Mouse (Mus musculus): ENCODE results near the gene Mtfmt. TPM values are rescaled to one million over a fixed set of nuclear protein-coding genes. Genes with fewer than 3 reads are reported as not detected.

Gene Mtfmt
- polyA plus RNA-seq, 1 experiment: 0.14 TPM

DNA sequence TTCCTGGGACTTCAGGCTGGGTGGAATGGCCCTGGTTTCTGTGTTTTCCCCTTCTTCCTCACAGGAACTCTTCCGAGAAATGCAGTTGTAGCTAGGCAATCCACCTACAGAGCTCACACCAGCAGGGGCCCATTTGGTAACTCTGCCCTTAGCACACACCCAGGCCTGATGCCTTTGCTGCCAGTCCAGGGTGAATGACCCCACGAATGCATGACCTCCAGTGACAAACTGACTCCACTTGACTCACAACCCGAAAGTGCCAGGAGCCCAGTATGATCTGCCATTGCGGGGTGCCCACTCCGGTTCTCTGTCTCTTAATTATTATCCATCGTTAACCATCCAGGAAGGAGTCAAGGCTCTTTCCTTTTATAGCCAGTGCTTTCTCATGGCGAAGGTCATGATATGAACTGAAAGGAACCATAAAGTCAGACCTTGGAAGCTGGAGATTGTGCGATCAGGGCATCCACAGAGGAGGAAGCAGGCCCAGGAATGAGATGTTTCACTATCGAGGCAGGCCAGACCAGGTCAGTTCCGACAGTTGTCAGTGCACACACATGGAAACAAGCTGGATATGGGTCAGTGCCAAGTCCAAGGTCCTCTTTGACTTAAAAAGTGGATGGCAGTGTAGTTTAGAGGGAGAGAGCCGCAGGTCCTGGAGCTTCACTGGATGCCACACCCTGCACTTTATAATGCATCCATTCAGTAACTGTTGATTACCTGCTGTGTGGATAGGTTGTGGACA is 12.7 kb upstream of the Mtfmt start, which contains the start of gene Slc51b:
TSS of gene Slc51b (minus strand) at position 196 of the 742 bp plus-strand sequence.
- no peaks in the 10 kb centered on the region for H3K9me3 ChIP-seq (ENCODE audit: control insufficient read depth, low read length)
- no peaks in the 10 kb centered on the region for H3K27me3 ChIP-seq (ENCODE audit: control insufficient read depth)
- no peaks in the 10 kb centered on the region for H3K4me1 ChIP-seq (ENCODE audit: control insufficient read depth)
- H3K36me3 ChIP-seq (ENCODE audit: control insufficient read depth): no peaks in the 10 kb centered on the region
- H3K4me3 ChIP-seq (replicated peaks): no peak within 1 kb of the TSS
- TF ChIP-seq TAL1 (IDR thresholded peaks at IDR 0.05; ENCODE audit: low read length) (no peak), GATA1 (IDR thresholded peaks at IDR 0.05; ENCODE audit: low read length) (no peak)

GRCm38 (mm10) chr9:65424393-65424792 is 11.2 kb upstream of the Mtfmt start:
- no peaks in the 10 kb centered on the region for H3K27me3 ChIP-seq (ENCODE audit: control insufficient read depth)
- H3K4me3 ChIP-seq (replicated peaks): no peak overlapping the region
- H3K4me1 ChIP-seq (ENCODE audit: control insufficient read depth): no peaks in the 10 kb centered on the region
- no peaks in the 10 kb centered on the region for H3K9me3 ChIP-seq (ENCODE audit: control insufficient read depth, low read length)
- H3K36me3 ChIP-seq (ENCODE audit: control insufficient read depth): no peaks in the 10 kb centered on the region
- no peak for TF ChIP-seq GATA1 (IDR thresholded peaks at IDR 0.05; ENCODE audit: low read length)
- TF ChIP-seq TAL1 (IDR thresholded peaks at IDR 0.05; ENCODE audit: low read length): no peak

GRCm38 (mm10) chr9:65427511-65427910 is 8.1 kb upstream of the Mtfmt start:
- Histone ChIP-seq H3K36me3 (ENCODE audit: control insufficient read depth) (no peaks in the 10 kb centered on the region), H3K27me3 (ENCODE audit: control insufficient read depth) (no peaks in the 10 kb centered on the region), H3K4me3 (replicated peaks) (no peak overlapping the region), H3K9me3 (ENCODE audit: control insufficient read depth, low read length) (no peaks in the 10 kb centered on the region), H3K4me1 (ENCODE audit: control insufficient read depth) (no peaks in the 10 kb centered on the region)
- no peak for TF ChIP-seq GATA1 (IDR thresholded peaks at IDR 0.05; ENCODE audit: low read length)
- no peak for TF ChIP-seq TAL1 (IDR thresholded peaks at IDR 0.05; ENCODE audit: low read length)

DNA sequence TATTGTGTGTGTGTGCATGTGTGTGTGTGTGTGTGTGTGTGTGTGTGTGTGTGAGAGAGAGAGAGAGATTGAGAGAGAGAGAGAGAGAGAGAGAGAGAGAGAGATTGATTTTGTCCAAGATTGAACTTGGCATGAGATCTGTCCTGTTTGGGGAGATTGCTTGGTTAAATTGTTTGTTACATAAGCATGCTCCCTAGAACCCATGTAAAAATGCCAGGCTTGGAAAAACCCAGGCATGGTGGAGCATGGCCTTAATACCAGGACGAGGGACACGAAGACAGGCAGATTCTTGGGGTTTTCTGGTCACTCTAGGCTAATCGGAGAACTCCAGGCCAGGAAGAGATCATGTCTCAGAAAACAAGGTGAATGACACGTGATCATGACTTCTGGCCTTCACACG is 7.6 kb upstream of the Mtfmt start:
- no peaks in the 10 kb centered on the region for H3K4me1 ChIP-seq (ENCODE audit: control insufficient read depth)
- H3K36me3 ChIP-seq (ENCODE audit: control insufficient read depth): no peaks in the 10 kb centered on the region
- H3K4me3 ChIP-seq (replicated peaks): no peak overlapping the region
- H3K27me3 ChIP-seq (ENCODE audit: control insufficient read depth): peaks cover 2% of the 10 kb centered on the region; the same call in 1 of the 2 replicates
- TF ChIP-seq GATA1 (IDR thresholded peaks at IDR 0.05; ENCODE audit: low read length) (no peak), TAL1 (IDR thresholded peaks at IDR 0.05; ENCODE audit: low read length) (no peak)
- H3K9me3 ChIP-seq (ENCODE audit: control insufficient read depth, low read length): no peaks in the 10 kb centered on the region

- H3K9me3 ChIP-seq (ENCODE audit: control insufficient read depth, low read length): no peaks in the 10 kb centered on the region; the same call in 1 of the 2 replicates
- H3K27me3 ChIP-seq (ENCODE audit: control insufficient read depth): peaks cover 4% of the 10 kb centered on the region
- TF ChIP-seq TAL1 (IDR thresholded peaks at IDR 0.05; ENCODE audit: low read length) (no peak), GATA1 (IDR thresholded peaks at IDR 0.05; ENCODE audit: low read length) (no peak)
- H3K36me3 ChIP-seq (ENCODE audit: control insufficient read depth): no peaks in the 10 kb centered on the region
- no peak overlapping the region for H3K4me3 ChIP-seq (replicated peaks)
- H3K4me1 ChIP-seq (ENCODE audit: control insufficient read depth): peaks cover 10% of the 10 kb centered on the region
These were observed 5.2 kb upstream of the Mtfmt start for GRCm38 (mm10) chr9:65430401-65430800.

- Histone ChIP-seq H3K36me3 (ENCODE audit: control insufficient read depth) (no peaks in the 10 kb centered on the region), H3K4me1 (ENCODE audit: control insufficient read depth) (peaks cover 13% of the 10 kb centered on the region), H3K9me3 (ENCODE audit: control insufficient read depth, low read length) (no peaks in the 10 kb centered on the region; the same call in 1 of the 2 replicates), H3K4me3 (replicated peaks) (no peak overlapping the region), H3K27me3 (ENCODE audit: control insufficient read depth) (peaks cover 4% of the 10 kb centered on the region)
- TF ChIP-seq TAL1 (IDR thresholded peaks at IDR 0.05; ENCODE audit: low read length): no peak
These were observed 4.7 kb upstream of the Mtfmt start for GRCm38 (mm10) chr9:65430921-65431320.

DNA sequence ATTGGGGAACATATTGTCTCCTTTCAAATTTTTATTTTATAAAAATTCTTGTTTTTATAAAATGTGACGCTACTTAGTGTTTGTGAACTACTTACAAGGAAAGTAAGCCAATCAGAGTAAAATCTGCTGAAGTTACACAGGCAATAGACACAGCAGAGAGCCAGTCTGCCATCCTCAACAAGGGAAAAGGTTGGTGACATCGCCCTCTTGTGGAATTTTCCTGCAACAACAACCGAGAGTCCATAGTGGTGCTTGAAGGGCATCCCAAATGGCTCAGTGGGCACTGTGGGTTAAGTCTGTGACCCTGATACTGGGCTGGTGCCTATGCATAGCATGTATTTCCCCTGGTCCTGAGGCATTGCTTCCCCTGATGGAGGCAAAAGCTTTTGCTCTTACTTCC is 3.3 kb upstream of the Mtfmt start:
- peaks cover 4% of the 10 kb centered on the region for H3K27me3 ChIP-seq (ENCODE audit: control insufficient read depth)
- no peaks in the 10 kb centered on the region for H3K36me3 ChIP-seq (ENCODE audit: control insufficient read depth)
- H3K4me3 ChIP-seq (replicated peaks): no peak overlapping the region
- H3K4me1 ChIP-seq (ENCODE audit: control insufficient read depth): peaks cover 21% of the 10 kb centered on the region
- no peak for TF ChIP-seq GATA1 (IDR thresholded peaks at IDR 0.05; ENCODE audit: low read length)
- no peak for TF ChIP-seq TAL1 (IDR thresholded peaks at IDR 0.05; ENCODE audit: low read length)
- H3K9me3 ChIP-seq (ENCODE audit: control insufficient read depth, low read length): no peaks in the 10 kb centered on the region; the same call in 1 of the 2 replicates

DNA sequence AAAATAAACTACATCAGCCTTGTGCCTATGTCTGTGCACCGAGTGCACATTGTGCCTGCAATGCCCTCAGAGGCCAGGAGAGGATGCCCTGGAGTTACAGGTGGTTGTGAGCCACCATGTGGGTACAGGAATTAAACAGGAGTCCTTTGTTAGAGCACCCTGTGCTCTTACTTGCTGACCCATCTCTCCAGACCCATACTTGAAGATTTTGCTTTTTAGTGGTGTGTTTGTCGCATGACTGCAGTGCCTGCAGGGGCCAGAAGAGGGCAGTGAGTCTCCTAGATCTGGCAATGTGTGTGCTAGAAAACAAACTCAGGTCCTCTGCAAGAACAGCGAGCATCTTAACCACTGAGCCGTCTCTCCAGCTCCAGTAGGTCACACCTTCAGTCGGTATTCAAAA is 1.4 kb upstream of the Mtfmt start:
- no peaks in the 10 kb centered on the region; the same call in 1 of the 2 replicates for H3K9me3 ChIP-seq (ENCODE audit: control insufficient read depth, low read length)
- no peak overlapping the region for H3K4me3 ChIP-seq (replicated peaks)
- H3K27me3 ChIP-seq (ENCODE audit: control insufficient read depth): peaks cover 4% of the 10 kb centered on the region
- peaks cover 2% of the 10 kb centered on the region for H3K36me3 ChIP-seq (ENCODE audit: control insufficient read depth)
- peaks cover 24% of the 10 kb centered on the region for H3K4me1 ChIP-seq (ENCODE audit: control insufficient read depth)
- TF ChIP-seq GATA1 (IDR thresholded peaks at IDR 0.05; ENCODE audit: low read length) (no peak), TAL1 (IDR thresholded peaks at IDR 0.05; ENCODE audit: low read length) (no peak)

- Histone ChIP-seq H3K9me3 (ENCODE audit: control insufficient read depth, low read length) (no peaks in the 10 kb centered on the region; the same call in 1 of the 2 replicates), H3K4me3 (replicated peaks) (peak overlapping the region; percentile 78), H3K4me1 (ENCODE audit: control insufficient read depth) (peaks cover 24% of the 10 kb centered on the region), H3K36me3 (ENCODE audit: control insufficient read depth) (peaks cover 6% of the 10 kb centered on the region), H3K27me3 (ENCODE audit: control insufficient read depth) (peaks cover 4% of the 10 kb centered on the region)
- TF ChIP-seq TAL1 (IDR thresholded peaks at IDR 0.05; ENCODE audit: low read length) (no peak), GATA1 (IDR thresholded peaks at IDR 0.05; ENCODE audit: low read length) (no peak)
These were observed 371 bp upstream of the Mtfmt start for GRCm38 (mm10) chr9:65435211-65435610.

Measured in erythroblast, embryonic 14.5 days (primary cell).